Mouse (Mus musculus) urinary bladder, postnatal 10 days (tissue): Measurements from ENCODE around the gene Zfp28.

Experiments used
- DNase-seq: peaks from one replicate; pipeline ENCODE4 v3.0.0; 2022; ENCODE audit warnings: low spot score

Gene Zfp28

DNA sequence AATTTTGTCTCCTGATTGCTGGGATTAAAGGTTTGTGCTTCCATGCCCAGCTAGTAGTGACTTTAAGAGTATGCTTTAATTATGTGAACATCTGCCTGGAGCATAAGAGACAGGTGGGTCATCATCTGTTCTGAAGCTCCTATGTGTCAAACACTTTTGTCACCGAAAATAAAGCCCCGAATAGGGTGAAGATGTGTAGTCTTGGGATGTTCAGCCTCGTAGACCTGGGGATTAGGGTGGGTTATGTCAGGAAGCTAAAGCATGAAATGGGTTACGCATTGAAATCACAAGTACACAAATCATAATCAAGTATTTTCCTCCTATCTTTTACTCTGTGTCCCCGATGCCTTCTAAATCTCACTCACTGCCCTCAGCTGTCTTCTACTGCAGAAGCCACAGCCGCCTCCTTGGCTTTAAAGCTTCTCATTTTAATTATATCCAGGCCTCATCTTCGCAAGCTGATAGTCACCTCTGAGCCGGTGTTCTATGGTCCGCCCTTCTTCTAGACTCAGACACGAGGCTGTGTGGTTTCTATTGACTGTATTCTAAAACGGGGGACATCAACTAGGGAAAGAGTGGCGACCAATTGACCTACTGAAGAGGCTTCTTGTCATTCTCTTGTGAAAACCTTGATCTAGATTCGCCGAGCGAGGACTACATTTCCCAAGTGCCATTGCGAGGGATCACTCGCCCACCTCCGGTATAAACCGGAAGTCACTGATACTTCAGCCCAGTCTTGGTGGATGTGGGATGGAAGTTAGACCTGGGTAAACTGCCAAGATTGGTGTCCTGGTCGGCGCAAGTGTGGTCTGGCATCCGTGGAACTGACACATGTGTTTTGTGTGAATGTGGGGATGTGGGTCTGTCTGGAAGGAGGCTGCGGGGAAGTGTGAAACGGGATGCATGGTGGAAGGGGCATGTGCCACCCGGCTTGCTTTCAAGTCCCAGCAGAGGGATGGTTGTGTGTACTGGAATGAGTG, 15.2 kb downstream of the Zfp28 start, which contains the start of gene Smim17:
Smim17 (plus strand) TSS at position 720 of the 980 bp plus-strand sequence.
- DNase-seq: no peak

DNA sequence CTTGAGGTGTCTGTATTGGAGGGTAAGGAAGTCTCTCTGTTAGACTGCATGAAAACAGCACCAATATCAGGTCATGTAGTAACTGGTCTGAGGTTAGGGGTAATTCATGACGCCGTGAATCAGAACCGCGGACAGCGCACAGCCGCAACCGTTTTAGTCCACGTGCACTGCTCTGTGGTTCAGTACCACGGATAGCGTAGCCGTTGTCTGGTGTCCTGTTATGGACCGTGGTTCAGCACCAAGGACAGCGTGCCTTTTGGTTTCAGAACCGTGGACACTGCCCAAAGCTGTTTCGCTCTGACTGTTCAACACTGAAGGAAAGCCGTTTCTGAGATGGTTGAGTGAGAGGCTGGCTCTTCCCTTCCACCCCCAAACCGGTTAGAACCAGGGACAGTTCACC, 26.9 kb downstream of the Zfp28 start, which contains the start of gene Gm20715:
Gm20715 (plus strand) TSS at position 235 of the 400 bp plus-strand sequence.
- peak; percentile 88 for DNase-seq

DNA sequence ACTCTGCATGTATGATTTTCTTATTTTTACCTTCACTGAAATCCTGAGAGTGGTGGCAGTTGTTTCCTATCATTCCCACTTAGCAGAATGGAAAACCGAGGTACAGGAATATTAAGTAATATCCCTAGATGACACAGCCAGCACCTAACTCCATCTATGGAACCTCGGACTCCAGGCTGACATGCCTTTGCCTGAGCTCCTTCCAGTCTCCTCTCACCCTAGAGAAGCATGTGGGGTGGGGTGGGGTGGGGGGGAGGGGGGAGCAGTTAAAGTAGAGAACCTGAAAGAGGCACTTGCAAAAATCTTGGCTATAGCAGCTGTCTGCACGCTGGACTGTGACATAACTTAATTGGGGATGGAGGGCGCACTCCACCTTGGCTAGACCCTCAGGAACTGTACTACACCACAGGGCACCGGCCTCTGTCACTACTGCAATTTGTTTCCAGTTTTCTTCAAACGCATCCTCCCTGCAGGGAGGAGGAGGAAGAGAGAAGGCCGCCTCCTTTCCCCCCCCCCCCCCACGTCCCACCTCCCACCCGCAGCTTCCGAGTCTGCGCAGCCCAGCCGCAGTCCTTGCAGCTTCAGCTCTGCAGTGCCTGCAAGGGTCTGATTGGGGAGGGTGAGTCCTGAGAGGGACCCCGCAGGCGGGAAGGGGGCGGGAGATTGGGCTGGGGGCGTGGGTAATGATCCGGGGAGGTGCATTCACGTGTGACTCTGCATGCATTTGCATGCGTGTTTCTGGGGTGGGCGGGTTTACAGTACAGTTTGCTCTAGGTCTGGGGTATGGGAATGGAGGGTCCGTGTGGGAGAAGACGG, 31.7 kb downstream of the Zfp28 start:
- DNase-seq: no peak

GRCm38 (mm10) chr7:6415442-6415787, 32.3 kb downstream of the Zfp28 start:
- no peak for DNase-seq

GRCm38 (mm10) chr7:6419894-6420293, 36.8 kb downstream of the Zfp28 start:
- no peak for DNase-seq

DNA sequence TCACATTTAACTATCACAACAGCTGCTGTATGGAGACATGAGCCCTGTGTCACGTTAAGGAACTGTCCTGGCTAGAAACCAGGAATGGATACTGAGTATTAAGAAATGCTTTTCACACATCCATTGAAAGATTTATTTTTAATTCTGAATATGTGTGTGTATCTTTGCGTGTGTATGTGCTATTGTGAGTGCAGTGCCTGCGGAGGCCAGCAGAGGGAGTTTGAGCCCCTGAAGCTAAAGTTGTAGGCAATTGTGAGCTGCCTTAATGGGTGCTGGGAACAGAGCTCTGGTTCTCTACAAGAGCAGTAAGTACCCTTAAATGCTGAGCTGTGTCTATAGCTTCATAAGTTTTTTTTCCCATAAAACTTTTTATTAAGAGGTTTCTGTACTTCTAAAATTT, 46.3 kb downstream of the Zfp28 start:
- no peak for DNase-seq

DNA sequence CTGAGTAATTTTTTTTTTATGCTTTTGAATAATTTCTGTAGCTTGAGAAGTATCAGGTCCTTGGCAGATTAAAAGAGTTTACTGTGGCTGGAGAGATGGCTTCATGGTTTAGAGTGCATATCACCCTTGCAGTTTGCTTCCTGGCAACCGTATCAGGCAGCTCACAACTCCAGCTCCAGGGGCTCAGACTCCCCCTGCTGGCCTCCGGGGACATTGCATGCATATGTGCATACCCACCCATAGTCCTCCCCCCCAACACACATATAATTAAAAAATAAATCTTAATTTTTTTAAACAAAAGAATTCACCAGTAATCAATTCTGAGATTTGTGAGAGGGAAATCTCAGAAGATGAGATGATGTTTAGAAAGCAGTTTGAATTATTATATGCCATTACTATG, 47.2 kb downstream of the Zfp28 start:
- DNase-seq: no peak

- DNase-seq: no peak
These were observed 55.3 kb downstream of the Zfp28 start, which contains the start of gene Olfr1344 for GRCm38 (mm10) chr7:6438388-6438787. Olfr1344 (plus strand) TSS chr7:6438688.

GRCm38 (mm10) chr7:6441173-6441572, 58.1 kb downstream of the Zfp28 start:
- no peak for DNase-seq
